Mouse (Mus musculus) left cerebral cortex, postnatal 10 days (tissue): ENCODE measurements at regions not wholly inside any gene's neighbourhood (a gene's known extent, or its start where the extent isn't known, plus 50 kb on each side); places are given as distances from the start of the nearest gene placed in this dataset.

Experiments
- DNase-seq, 2 experiments: peaks; one replicate each; pipeline ENCODE4 v3.0.0; 2021 to 2022; ENCODE audit warnings: low spot score in 2 of 2, mixed read lengths in 1 of 2; ENCODE audit errors: extremely low spot score in 1 of 2
- intact Hi-C: fragments of 180-260 bp; cut with DNase I; formaldehyde crosslinking; loops from one replicate; pipeline ENCODE4 v1.15.1; 2025

GRCm38 (mm10) chr3:50583475-50583874 is 140.1 kb upstream of the Slc7a11 start:
- no peak for DNase-seq
- intact Hi-C loops = no loop called here

GRCm38 (mm10) chr3:50574388-50574787 is 131.0 kb upstream of the Slc7a11 start:
- intact Hi-C loops = no loop called here
- DNase-seq = no peak

GRCm38 (mm10) chr3:50570027-50570426 is 126.6 kb upstream of the Slc7a11 start:
- DNase-seq = peak in 1 of 2 experiments; percentile 55
- intact Hi-C loops = no loop called here

- intact Hi-C loops = no loop called here
- peak; percentile 4 to 82 for DNase-seq
These were observed 126.2 kb upstream of the Slc7a11 start for GRCm38 (mm10) chr3:50569565-50569964.

GRCm38 (mm10) chr3:50554150-50554549 is 110.7 kb upstream of the Slc7a11 start:
- no peak for DNase-seq
- intact Hi-C loops = no loop called here

GRCm38 (mm10) chr3:50548568-50548967 is 105.2 kb upstream of the Slc7a11 start:
- DNase-seq = no peak
- intact Hi-C loops = no loop called here

- DNase-seq = no peak
- intact Hi-C loops = no loop called here
These were observed 87.2 kb upstream of the Slc7a11 start for GRCm38 (mm10) chr3:50530654-50531053.

GRCm38 (mm10) chr3:50524006-50524405 is 80.6 kb upstream of the Slc7a11 start:
- no peak for DNase-seq
- intact Hi-C loops = no loop called here

GRCm38 (mm10) chr3:50507211-50507610 is 63.8 kb upstream of the Slc7a11 start:
- no peak for DNase-seq
- intact Hi-C loops = no loop called here
